In the genomic region with DNA sequence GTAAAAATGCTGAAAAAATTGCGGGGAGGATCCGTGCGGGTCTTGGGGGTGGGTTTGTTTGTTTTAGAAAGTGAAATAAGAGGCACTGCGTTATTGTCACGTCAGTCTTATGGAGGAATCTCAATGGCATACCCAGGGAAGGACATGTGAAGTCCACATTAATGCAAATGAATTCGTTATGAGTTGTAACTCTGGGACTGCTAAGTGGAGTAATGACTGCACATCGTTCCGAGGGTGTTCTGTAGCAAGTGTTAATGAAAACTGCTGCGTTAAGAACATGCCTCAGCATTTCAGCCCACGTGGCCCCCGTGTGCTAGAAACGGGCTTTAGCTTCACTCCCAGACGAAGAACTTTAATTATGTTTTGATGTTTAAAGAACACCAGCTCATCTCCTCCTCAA, we compare ENCODE assay signal across 14 mouse cellular contexts. TPM values are rescaled to one million over a fixed set of nuclear protein-coding genes. Genes with fewer than 3 reads are reported as not detected.
DNase-seq lines count a peak whose midpoint lies in the region; ATAC-seq and TF ChIP-seq lines count a peak whose summit lies in the region.
"Had no signal": no experiment of that assay in that cellular context is flagged by ENCODE, and none has a peak within 500 bp of the region (broad histone marks: within the 10 kb centered on the region; RNA-seq: fewer than 3 reads in every experiment).

No protein-coding gene starts in this region.

- DNase-seq in embryonic facial prominence, embryonic 14.5 days (ENCODE audit: low spot score), result peak; percentile 66
- DNase-seq in hindbrain, postnatal 0 days (ENCODE audit: low spot score), result no peak
- DNase-seq in midbrain, postnatal 0 days (ENCODE audit: low spot score), result no peak
- DNase-seq in thymus, postnatal 10 days (ENCODE audit: low spot score in 2 of 2), result no peak
- DNase-seq in right cerebral cortex, postnatal 25 days, result no peak
- DNase-seq in thymus, adult 18-20 months, result no peak
- DNase-seq: adrenal gland, postnatal 25 days; B cell, adult 2 months; cerebellum, adult 8-10 months; heart, postnatal 10 days; liver, embryonic 13.5 days had no signal

- peaks cover 69% of the 10 kb centered on the region for H3K4me1 ChIP-seq in hindbrain, embryonic 12.5 days
- H3K4me1 ChIP-seq in hindbrain, embryonic 16.5 days (ENCODE audit: control insufficient read depth, insufficient read depth, low read depth, low read length), result peaks cover 22% of the 10 kb centered on the region
- H3K4me1 ChIP-seq in embryonic facial prominence, embryonic 14.5 days (ENCODE audit: control insufficient read depth, insufficient read depth, low read length), result peaks cover 82% of the 10 kb centered on the region
- peaks cover 12% of the 10 kb centered on the region; the same call in 1 of the 2 replicates for H3K4me1 ChIP-seq in hindbrain, postnatal 0 days (ENCODE audit: insufficient read depth, low read length)
- H3K4me1 ChIP-seq in midbrain, postnatal 0 days (ENCODE audit: insufficient read depth, low read length), result peaks cover 13% of the 10 kb centered on the region

- TF ChIP-seq CTCF in hindbrain, postnatal 0 days (IDR thresholded peaks at IDR 0.05; ENCODE audit: low read depth), result no peak
- TF ChIP-seq CTCF in midbrain, postnatal 0 days (IDR thresholded peaks at IDR 0.05), result no peak

- H3K4me2 ChIP-seq in hindbrain, embryonic 12.5 days (replicated peaks), result peak overlapping the region; percentile 7
- H3K4me2 ChIP-seq in hindbrain, embryonic 16.5 days (ENCODE audit: low read length), result no peak overlapping the region
- peak overlapping the region; percentile 95 for H3K4me2 ChIP-seq in embryonic facial prominence, embryonic 14.5 days (ENCODE audit: low read depth, low read length)
- peak overlapping the region; percentile 24 for H3K4me2 ChIP-seq in hindbrain, postnatal 0 days (ENCODE audit: low read depth, low read length)
- peak overlapping the region; percentile 58 for H3K4me2 ChIP-seq in midbrain, postnatal 0 days (ENCODE audit: low read depth, low read length, poor library complexity, severe bottlenecking)
- H3K4me2 ChIP-seq: liver, embryonic 13.5 days had no signal

- H3K9ac ChIP-seq in hindbrain, embryonic 12.5 days, result no peak overlapping the region
- H3K9ac ChIP-seq in hindbrain, embryonic 16.5 days (ENCODE audit: low read depth, low read length), result no peak overlapping the region
- H3K9ac ChIP-seq in embryonic facial prominence, embryonic 14.5 days (ENCODE audit: low read depth, low read length), result no peak overlapping the region; the same call in none of the 2 replicates
- no peak overlapping the region for H3K9ac ChIP-seq in hindbrain, postnatal 0 days (replicated peaks; ENCODE audit: low read length)
- 0 out of 2 replicates have a peak overlapping the region, but pooled peaks have one; percentile 36 for H3K9ac ChIP-seq in midbrain, postnatal 0 days (replicated peaks; ENCODE audit: low read length, poor library complexity, severe bottlenecking)
- H3K9ac ChIP-seq: liver, embryonic 13.5 days had no signal

- no peaks in the 10 kb centered on the region for H3K9me3 ChIP-seq in hindbrain, embryonic 12.5 days (replicated peaks)
- H3K9me3 ChIP-seq in hindbrain, embryonic 16.5 days (ENCODE audit: control insufficient read depth, low read length), result no peaks in the 10 kb centered on the region
- no peaks in the 10 kb centered on the region for H3K9me3 ChIP-seq in embryonic facial prominence, embryonic 14.5 days (ENCODE audit: control insufficient read depth, low read length)
- no peaks in the 10 kb centered on the region for H3K9me3 ChIP-seq in hindbrain, postnatal 0 days (ENCODE audit: low read length)
- H3K9me3 ChIP-seq in midbrain, postnatal 0 days (ENCODE audit: low read length), result no peaks in the 10 kb centered on the region
- H3K9me3 ChIP-seq: liver, embryonic 13.5 days had no signal

- H3K4me3 ChIP-seq in hindbrain, embryonic 12.5 days, result no peak overlapping the region
- H3K4me3 ChIP-seq in hindbrain, embryonic 16.5 days (ENCODE audit: low read length), result no peak overlapping the region
- H3K4me3 ChIP-seq in embryonic facial prominence, embryonic 14.5 days (ENCODE audit: low read depth, low read length), result no peak overlapping the region
- no peak overlapping the region for H3K4me3 ChIP-seq in hindbrain, postnatal 0 days (ENCODE audit: low read length)
- peak overlapping the region; percentile 14; the same call in 1 of the 2 replicates for H3K4me3 ChIP-seq in midbrain, postnatal 0 days (ENCODE audit: low read depth, low read length)
- H3K4me3 ChIP-seq: liver, embryonic 13.5 days had no signal

- H3K27ac ChIP-seq in hindbrain, embryonic 12.5 days, result no peak overlapping the region
- no peak overlapping the region for H3K27ac ChIP-seq in hindbrain, embryonic 16.5 days (ENCODE audit: low read depth, low read length)
- H3K27ac ChIP-seq in embryonic facial prominence, embryonic 14.5 days (replicated peaks; ENCODE audit: low read depth, low read length), result peak overlapping the region; percentile 46
- no peak overlapping the region for H3K27ac ChIP-seq in hindbrain, postnatal 0 days
- peak overlapping the region; percentile 83 for H3K27ac ChIP-seq in midbrain, postnatal 0 days (ENCODE audit: low read depth, low read length)
- H3K27ac ChIP-seq: liver, embryonic 13.5 days; macrophage had no signal

- H3K36me3 ChIP-seq in hindbrain, embryonic 12.5 days, result no peaks in the 10 kb centered on the region
- no peaks in the 10 kb centered on the region for H3K36me3 ChIP-seq in hindbrain, embryonic 16.5 days (ENCODE audit: control insufficient read depth, insufficient read depth, low read length)
- peaks cover 10% of the 10 kb centered on the region; the same call in 1 of the 2 replicates for H3K36me3 ChIP-seq in embryonic facial prominence, embryonic 14.5 days (ENCODE audit: control insufficient read depth, insufficient read depth, low read length)
- H3K36me3 ChIP-seq in hindbrain, postnatal 0 days (ENCODE audit: insufficient read depth, low read length), result no peaks in the 10 kb centered on the region
- no peaks in the 10 kb centered on the region for H3K36me3 ChIP-seq in midbrain, postnatal 0 days (ENCODE audit: insufficient read depth, low read length)
- H3K36me3 ChIP-seq: liver, embryonic 13.5 days had no signal

- ATAC-seq in hindbrain, embryonic 12.5 days (ENCODE audit: low FRiP score), result no peak
- no peak for ATAC-seq in hindbrain, embryonic 16.5 days
- no peak for ATAC-seq in embryonic facial prominence, embryonic 14.5 days (ENCODE audit: low read depth)
- no peak for ATAC-seq in hindbrain, postnatal 0 days
- no peak for ATAC-seq in midbrain, postnatal 0 days (ENCODE audit: low FRiP score)

- WGBS in hindbrain, embryonic 12.5 days, result 27% methylated on average over 13 of the region's 13 CpGs
- 23% methylated on average over 13 of the region's 13 CpGs for WGBS in hindbrain, embryonic 16.5 days
- 16% methylated on average over 13 of the region's 13 CpGs for WGBS in embryonic facial prominence, embryonic 14.5 days
- WGBS in hindbrain, postnatal 0 days, result 24% methylated on average over 13 of the region's 13 CpGs
- 28% methylated on average over 13 of the region's 13 CpGs for WGBS in midbrain, postnatal 0 days

- H3K27me3 ChIP-seq in hindbrain, embryonic 12.5 days, result peaks cover 24% of the 10 kb centered on the region
- H3K27me3 ChIP-seq in hindbrain, embryonic 16.5 days (replicated peaks; ENCODE audit: control insufficient read depth, insufficient read depth, low read length), result peaks cover 25% of the 10 kb centered on the region
- no peaks in the 10 kb centered on the region for H3K27me3 ChIP-seq in embryonic facial prominence, embryonic 14.5 days (replicated peaks; ENCODE audit: control insufficient read depth, insufficient read depth, low read length)
- no peaks in the 10 kb centered on the region for H3K27me3 ChIP-seq in hindbrain, postnatal 0 days (ENCODE audit: insufficient read depth, low read length)
- H3K27me3 ChIP-seq in midbrain, postnatal 0 days (ENCODE audit: insufficient read depth, low read length), result no peaks in the 10 kb centered on the region

RNA-seq across cellular contexts. Expression of a gene that starts 8.4 kb away (rescaled TPM):
- polyA plus RNA-seq in hindbrain, embryonic 12.5 days (2016; fragmentation: Nextera tagmentation; extraction: Ambion mirVana), result 78.0 and 81.6 TPM in 2 replicates
- 27.0 and 38.2 TPM in 2 replicates for polyA plus RNA-seq in hindbrain, embryonic 16.5 days (2015; fragmentation: Nextera tagmentation; extraction: Ambion mirVana)
- 106 and 124 TPM in 2 replicates for polyA plus RNA-seq in embryonic facial prominence, embryonic 14.5 days (2014; fragmentation: Nextera tagmentation; extraction: Ambion mirVana)
- 3.9 and 4.0 TPM in 2 replicates for total RNA-seq in hindbrain, postnatal 0 days (2014; rRNA removed)
- polyA plus RNA-seq in hindbrain, postnatal 0 days (2015; fragmentation: Nextera tagmentation; extraction: Ambion mirVana), result 37.3 and 71.6 TPM in 2 replicates
- total RNA-seq in midbrain, postnatal 0 days (2014; rRNA removed), result 67.2 and 86.1 TPM in 2 replicates
- 763 and 861 TPM in 2 replicates for polyA plus RNA-seq in midbrain, postnatal 0 days (2015; fragmentation: Nextera tagmentation; extraction: Ambion mirVana)

Comparison
In these comparisons a context has a peak if more than half of its experiments do, and no peak if none do; other contexts are left out.
1. H3K27ac ChIP-seq: peak in embryonic facial prominence, embryonic 14.5 days (single experiment) and midbrain, postnatal 0 days (single experiment); none in hindbrain, embryonic 12.5 days (single experiment), hindbrain, embryonic 16.5 days (single experiment) and hindbrain, postnatal 0 days (single experiment).